Mouse (Mus musculus) limb, embryonic 10.5 days (tissue): ENCODE results near the gene Gnas. TPM values are rescaled to one million over a fixed set of nuclear protein-coding genes. Genes with fewer than 3 reads are reported as not detected.
A peak's percentile ranks its signal among the peaks of the same experiment; 100 is the strongest.

Experiments
- DNase-seq: peaks from one replicate; pipeline ENCODE4 v3.0.0-alpha.2; 2017; ENCODE audit warnings: low spot score
- H3K27ac ChIP-seq: fragments of 300-500 bp; sonication (generic); 2 replicates; pipeline ENCODE4 v1.5.1; 2016; ENCODE audit warnings: mild to moderate bottlenecking
- H3K27me3 ChIP-seq: fragments of 300-500 bp; sonication (generic); 2 replicates; pipeline ENCODE4 v1.6.1; 2016; ENCODE audit warnings: low read depth, mild to moderate bottlenecking; ENCODE audit not compliant: poor library complexity, severe bottlenecking
- H3K36me3 ChIP-seq: fragments of 300-500 bp; sonication (generic); 2 replicates; pipeline ENCODE4 v1.6.1; 2016; ENCODE audit warnings: mild to moderate bottlenecking, moderate library complexity
- H3K4me1 ChIP-seq: fragments of 300-500 bp; sonication (generic); 2 replicates; pipeline ENCODE4 v1.6.1; 2016
- H3K4me3 ChIP-seq: fragments of 300-500 bp; sonication (generic); 2 replicates; pipeline ENCODE4 v1.5.1; 2016; ENCODE audit warnings: mild to moderate bottlenecking, moderate library complexity
- H3K9me3 ChIP-seq: fragments of 300-500 bp; sonication (generic); replicated peaks from 2 replicates; pipeline ENCODE4 v1.6.1; 2016; ENCODE audit warnings: mild to moderate bottlenecking
- WGBS: fragments of 180-500 bp; shearing (Covaris S2); methylation state at CpG from one replicate; pipeline ENCODE4 v1.1.7; 2016; 5-methylcytosine and 5-hydroxymethylcytosine counted together
- polyA plus RNA-seq: library from polyadenylated mRNA; unstranded; fragments of >200 nt; fragmentation: Nextera tagmentation; extraction: Ambion mirVana; gene quantifications from 2 replicates; pipeline ENCODE4 v1.2.1, GENCODE M21; 2016

Gene Gnas
- polyA plus RNA-seq, 1 experiment from 2014 or later, result 1,269 TPM

- H3K36me3 ChIP-seq, result peaks cover 91% of the 10 kb centered on the region
- peaks cover 12% of the 10 kb centered on the region for H3K4me1 ChIP-seq
- peaks cover 1% of the 10 kb centered on the region; the same call in 1 of the 2 replicates for H3K9me3 ChIP-seq
- DNase-seq, result no peak
- no peak overlapping the region for H3K4me3 ChIP-seq
- 86% methylated on average over 8 of the region's 8 CpGs for WGBS
- H3K27ac ChIP-seq, result no peak overlapping the region
- H3K27me3 ChIP-seq, result peaks cover 9% of the 10 kb centered on the region
These were observed 4.3 kb upstream of the Gnas start for GRCm38 (mm10) chr2:174279771-174280170.

DNA sequence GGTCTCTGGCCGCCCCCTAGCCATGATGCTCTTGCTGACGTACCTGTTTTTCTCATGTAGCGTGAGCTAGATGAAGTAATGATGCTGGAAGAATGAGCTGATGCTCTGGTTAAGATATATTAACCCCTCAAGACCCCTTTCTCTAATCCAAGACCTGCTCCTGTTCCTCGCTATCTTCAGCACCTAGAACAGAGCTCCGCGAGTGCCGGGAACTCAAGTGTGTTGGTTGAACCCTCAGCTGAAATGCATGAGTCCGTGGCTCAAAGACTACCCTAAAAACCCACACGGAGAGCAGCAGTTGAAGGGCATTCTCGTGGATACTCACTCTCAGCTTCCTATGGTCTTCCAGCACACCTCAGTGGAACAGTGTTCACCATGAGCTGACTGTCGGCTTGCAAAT, 779 bp upstream of the Gnas start:
- 59% methylated on average over 11 of the region's 11 CpGs for WGBS

GRCm38 (mm10) chr2:174284807-174285457, 812 bp downstream of the Gnas start:
- WGBS, result 53% methylated on average over 58 of the region's 58 CpGs
- Histone ChIP-seq H3K4me1 (peaks cover 32% of the 10 kb centered on the region), H3K9me3 (peaks cover 11% of the 10 kb centered on the region; the same call in 1 of the 2 replicates), H3K4me3 (peak overlapping the region; percentile 47), H3K36me3 (peaks cover 100% of the 10 kb centered on the region), H3K27ac (no peak overlapping the region), H3K27me3 (peaks cover 52% of the 10 kb centered on the region)
- peak; percentile 58 for DNase-seq

More for the DNA sequence above, 779 bp upstream of the Gnas start:
- peaks cover 43% of the 10 kb centered on the region for H3K27me3 ChIP-seq
- H3K4me3 ChIP-seq, result peak overlapping the region; percentile 47; the same call in 1 of the 2 replicates
- no peak for DNase-seq
- peaks cover 100% of the 10 kb centered on the region for H3K36me3 ChIP-seq
- H3K4me1 ChIP-seq, result peaks cover 27% of the 10 kb centered on the region
- H3K27ac ChIP-seq, result no peak overlapping the region
- peaks cover 11% of the 10 kb centered on the region; the same call in 1 of the 2 replicates for H3K9me3 ChIP-seq

DNA sequence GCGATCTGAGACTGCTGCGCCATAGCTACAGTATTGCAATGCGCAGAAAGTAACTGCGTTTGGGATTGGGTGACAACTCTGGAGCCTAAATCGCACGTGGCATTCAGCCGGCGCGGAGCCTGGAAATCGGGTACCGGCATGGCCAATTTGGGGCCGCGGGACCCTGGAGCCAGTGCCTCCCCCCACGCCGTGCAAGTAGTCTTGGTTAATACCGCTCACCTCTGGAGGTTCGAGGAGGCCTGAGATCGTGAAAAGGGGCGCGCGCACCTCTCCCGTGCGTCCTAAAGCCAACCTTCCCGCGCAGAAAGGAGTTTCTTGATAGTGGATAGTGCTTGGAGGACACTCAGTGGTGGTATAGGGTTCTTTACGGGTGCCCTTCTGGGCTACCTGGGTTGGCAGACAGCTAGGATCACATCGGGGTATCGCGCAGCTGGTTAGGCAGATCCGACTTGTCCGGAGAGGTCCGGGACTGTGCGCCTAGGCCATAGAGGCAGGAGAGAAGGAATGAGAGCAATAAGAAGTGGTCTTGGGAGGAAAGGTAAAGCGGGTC, 1.9 kb downstream of the Gnas start:
- no peak overlapping the region for H3K27ac ChIP-seq
- H3K27me3 ChIP-seq, result peaks cover 52% of the 10 kb centered on the region
- H3K4me3 ChIP-seq, result peak overlapping the region; percentile 47
- peaks cover 34% of the 10 kb centered on the region for H3K4me1 ChIP-seq
- DNase-seq, result no peak
- H3K36me3 ChIP-seq, result peaks cover 100% of the 10 kb centered on the region
- H3K9me3 ChIP-seq, result peaks cover 11% of the 10 kb centered on the region; the same call in 1 of the 2 replicates
- WGBS, result 52% methylated on average over 34 of the region's 34 CpGs

DNA sequence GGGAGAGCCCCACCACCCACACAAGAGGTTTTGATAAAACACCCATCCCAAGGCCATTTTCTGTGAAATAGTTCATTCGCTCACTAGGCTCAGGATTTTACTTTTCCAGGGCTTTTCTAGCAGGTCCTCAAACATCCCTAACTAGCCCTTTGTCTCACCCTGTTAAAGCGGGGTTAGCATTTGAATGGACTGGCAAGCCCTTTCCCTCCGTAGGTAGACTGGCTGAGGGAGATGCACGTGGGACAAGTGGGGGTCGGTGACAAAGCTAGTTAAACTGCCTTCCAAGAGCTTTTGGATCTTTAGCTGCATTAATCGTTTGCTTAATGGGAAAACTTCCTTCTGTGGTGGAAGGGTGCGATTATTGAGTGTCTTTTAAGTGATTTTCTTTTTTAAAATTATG, 3.8 kb downstream of the Gnas start:
- 29% methylated on average over 7 of the region's 7 CpGs for WGBS

GRCm38 (mm10) chr2:174288673-174289430, 4.7 kb downstream of the Gnas start:
- 44% methylated on average over 12 of the region's 12 CpGs for WGBS
- Histone ChIP-seq H3K27me3 (peaks cover 52% of the 10 kb centered on the region), H3K27ac (no peak overlapping the region), H3K4me3 (no peak overlapping the region), H3K9me3 (peaks cover 11% of the 10 kb centered on the region; the same call in 1 of the 2 replicates), H3K4me1 (peaks cover 56% of the 10 kb centered on the region), H3K36me3 (peaks cover 96% of the 10 kb centered on the region)
- DNase-seq, result no peak

More for the DNA sequence above, 3.8 kb downstream of the Gnas start:
- Histone ChIP-seq H3K27me3 (peaks cover 52% of the 10 kb centered on the region), H3K4me3 (0 out of 2 replicates have a peak overlapping the region, but pooled peaks have one; percentile 4), H3K36me3 (peaks cover 98% of the 10 kb centered on the region), H3K4me1 (peaks cover 53% of the 10 kb centered on the region), H3K9me3 (peaks cover 11% of the 10 kb centered on the region; the same call in 1 of the 2 replicates), H3K27ac (no peak overlapping the region)
- DNase-seq, result no peak

- Histone ChIP-seq H3K4me3 (peak overlapping the region; percentile 45), H3K9me3 (peaks cover 8% of the 10 kb centered on the region), H3K36me3 (peaks cover 74% of the 10 kb centered on the region), H3K27ac (no peak overlapping the region), H3K27me3 (peaks cover 29% of the 10 kb centered on the region), H3K4me1 (peaks cover 37% of the 10 kb centered on the region)
- 71% methylated on average over 8 of the region's 8 CpGs for whole genome bisulfite sequencing
- DNase-seq, result no peak
These were observed 7.0 kb downstream of the Gnas start for GRCm38 (mm10) chr2:174291029-174291661.

- Histone ChIP-seq H3K27me3 (peaks cover 24% of the 10 kb centered on the region), H3K9me3 (peaks cover 8% of the 10 kb centered on the region), H3K4me3 (peak overlapping the region; percentile 45), H3K27ac (0 out of 2 replicates have a peak overlapping the region, but pooled peaks have one; percentile 46), H3K36me3 (peaks cover 69% of the 10 kb centered on the region), H3K4me1 (peaks cover 35% of the 10 kb centered on the region)
- WGBS, result 42% methylated on average over 2 of the region's 2 CpGs
- no peak for DNase-seq
These were observed 7.5 kb downstream of the Gnas start for GRCm38 (mm10) chr2:174291662-174292030.

GRCm38 (mm10) chr2:174294457-174294856, 10.3 kb downstream of the Gnas start:
- Histone ChIP-seq H3K4me3 (peak overlapping the region; percentile 68), H3K9me3 (peaks cover 30% of the 10 kb centered on the region), H3K4me1 (peaks cover 41% of the 10 kb centered on the region), H3K27ac (peak overlapping the region; percentile 94), H3K27me3 (peaks cover 26% of the 10 kb centered on the region), H3K36me3 (peaks cover 47% of the 10 kb centered on the region)
- peak; percentile 63 for DNase-seq
- 49% methylated on average over 8 of the region's 8 CpGs for WGBS

DNA sequence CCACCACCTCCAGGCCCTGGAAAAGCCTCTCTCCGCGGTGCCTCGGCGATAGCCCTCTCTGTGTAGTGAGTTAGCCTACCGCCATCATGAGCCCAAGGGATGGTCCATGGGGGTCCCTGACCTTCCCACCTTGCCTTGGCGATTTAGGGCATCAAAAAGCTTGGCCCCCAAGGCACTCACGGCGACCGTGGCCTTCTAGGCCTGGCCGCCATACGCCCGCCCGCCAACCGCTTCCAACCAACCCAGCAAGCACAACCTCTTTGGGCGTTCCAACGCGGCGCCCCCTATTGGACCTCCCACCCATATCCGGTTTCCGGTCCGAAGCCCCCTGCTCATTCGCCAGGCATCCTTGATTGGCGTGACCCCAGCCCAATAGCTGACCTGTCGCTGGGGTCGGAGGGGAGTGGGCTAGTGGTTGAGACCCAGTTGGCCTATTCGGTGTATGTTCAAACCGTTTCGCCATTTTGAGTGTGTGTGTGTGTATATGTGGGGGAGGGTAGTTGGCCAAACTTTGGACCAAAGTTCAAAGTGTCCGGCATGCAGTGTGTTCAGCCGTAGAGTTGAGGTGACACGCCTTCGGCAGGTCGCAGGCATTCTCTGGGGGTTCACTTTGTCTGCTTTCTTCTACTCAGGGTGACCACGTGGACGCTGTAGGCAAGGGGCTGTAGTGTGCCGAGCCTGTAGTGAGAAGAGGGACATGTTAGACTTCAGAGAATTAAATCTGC, 11.2 kb downstream of the Gnas start:
- Histone ChIP-seq H3K36me3 (peaks cover 47% of the 10 kb centered on the region), H3K27ac (peak overlapping the region; percentile 94), H3K4me3 (peak overlapping the region; percentile 68), H3K9me3 (peaks cover 39% of the 10 kb centered on the region), H3K4me1 (peaks cover 50% of the 10 kb centered on the region), H3K27me3 (peaks cover 35% of the 10 kb centered on the region)
- 56% methylated on average over 36 of the region's 36 CpGs for WGBS
- DNase-seq, result peak; percentile 89

GRCm38 (mm10) chr2:174295900-174296465, 11.9 kb downstream of the Gnas start:
- Histone ChIP-seq H3K4me3 (peak overlapping the region; percentile 68), H3K36me3 (peaks cover 41% of the 10 kb centered on the region), H3K27me3 (peaks cover 41% of the 10 kb centered on the region), H3K4me1 (peaks cover 53% of the 10 kb centered on the region), H3K9me3 (peaks cover 40% of the 10 kb centered on the region), H3K27ac (peak overlapping the region; percentile 94)
- 62% methylated on average over 29 of the region's 29 CpGs for WGBS
- peak; percentile 59 for DNase-seq
